Mouse (Mus musculus) E14TG2a.4 (cell line): ENCODE measurements at regions not wholly inside any gene's neighbourhood (a gene's known extent, or its start where the extent isn't known, plus 50 kb on each side); places are given as distances from the start of the nearest gene placed in this dataset.

Experiments used
- CTCF ChIP-seq: conservative IDR thresholded peaks from 2 replicates; pipeline ENCODE4 v1.5.1; 2014; ENCODE audit warnings: low read length
- NANOG ChIP-seq: IDR thresholded peaks from 2 replicates; pipeline ENCODE4 v1.6.1; 2014; ENCODE audit warnings: borderline replicate concordance, low read length, mixed read lengths
- POU5F1 ChIP-seq: IDR thresholded peaks from 2 replicates; pipeline ENCODE4 v1.6.1; 2014; ENCODE audit warnings: low read length, borderline replicate concordance

GRCm38 (mm10) chr10:111668639-111669038, 162.6 kb downstream of the Phlda1 start:
- TF ChIP-seq CTCF, result no peak
- no peak for TF ChIP-seq NANOG
- no peak for TF ChIP-seq POU5F1
